Mouse (Mus musculus): ENCODE measurements around the gene Ankrd17. TPM values are rescaled to one million over a fixed set of nuclear protein-coding genes. Genes with fewer than 3 reads are reported as not detected.
"Not testable (repeated sequence)": the region's sequence is repeated elsewhere in the genome, so short reads cannot be mapped to it uniquely, and the experiment has no call there.

The Ankrd17 gene
- polyA plus RNA-seq, 1 experiment from 2014 or later = 87.9 TPM

DNA sequence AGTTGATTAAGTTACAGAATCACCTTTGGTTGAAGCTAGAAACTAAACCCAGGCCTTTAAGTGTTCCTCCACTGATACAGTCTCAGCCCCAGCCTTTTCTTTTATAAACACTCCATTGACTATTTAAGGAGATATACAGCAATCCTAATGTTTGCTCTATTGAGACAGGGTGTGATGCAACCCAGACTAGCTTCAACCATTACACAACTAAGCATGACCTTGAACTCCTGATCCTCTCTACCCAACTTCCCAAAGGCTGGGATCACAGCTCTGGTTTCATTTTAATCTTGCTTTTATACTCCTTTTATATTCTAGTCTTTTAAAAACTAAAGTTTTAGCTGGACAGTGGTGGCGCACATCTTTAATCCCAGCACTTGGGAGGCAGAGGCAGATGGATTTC is 88.9 kb downstream of the Ankrd17 start:
- Histone ChIP-seq H3K36me3 (ENCODE audit: inconsistent target) (peaks cover 20% of the 10 kb centered on the region), H3K4me3 (ENCODE audit: inconsistent target) (no peak overlapping the region), H3K79me2 (ENCODE audit: inconsistent target) (peaks cover 17% of the 10 kb centered on the region; the same call in 1 of the 2 replicates), H3K27ac (no peak overlapping the region)
- WGBS (ENCODE audit: missing documents) = 86% methylated on average over 1 of the region's 1 CpGs

DNA sequence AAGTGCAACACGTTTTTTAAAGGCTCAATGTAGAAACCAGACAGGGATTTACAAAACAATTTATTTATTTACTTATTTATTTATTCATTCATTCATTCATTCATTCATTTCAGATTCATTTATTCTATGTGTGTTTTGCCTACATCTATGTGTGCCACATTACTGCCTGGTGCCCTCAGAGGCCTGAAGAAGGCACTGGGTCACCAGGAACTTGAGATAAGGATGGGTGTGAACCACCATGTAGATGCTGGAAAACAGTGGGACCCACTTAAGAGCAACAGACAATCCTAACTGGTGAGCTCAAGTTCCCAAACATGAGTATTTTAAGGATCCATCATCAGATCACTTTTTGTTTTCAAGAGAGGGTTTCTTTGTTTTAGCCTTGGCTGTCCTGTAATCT is 91.6 kb downstream of the Ankrd17 start:
- no peak overlapping the region for H3K27ac ChIP-seq
- peaks cover 24% of the 10 kb centered on the region for H3K36me3 ChIP-seq (ENCODE audit: inconsistent target)
- H3K79me2 ChIP-seq (ENCODE audit: inconsistent target) = no peaks in the 10 kb centered on the region
- 87% methylated on average over 1 of the region's 1 CpGs for WGBS (ENCODE audit: missing documents)
- H3K4me3 ChIP-seq (ENCODE audit: inconsistent target) = no peak overlapping the region

DNA sequence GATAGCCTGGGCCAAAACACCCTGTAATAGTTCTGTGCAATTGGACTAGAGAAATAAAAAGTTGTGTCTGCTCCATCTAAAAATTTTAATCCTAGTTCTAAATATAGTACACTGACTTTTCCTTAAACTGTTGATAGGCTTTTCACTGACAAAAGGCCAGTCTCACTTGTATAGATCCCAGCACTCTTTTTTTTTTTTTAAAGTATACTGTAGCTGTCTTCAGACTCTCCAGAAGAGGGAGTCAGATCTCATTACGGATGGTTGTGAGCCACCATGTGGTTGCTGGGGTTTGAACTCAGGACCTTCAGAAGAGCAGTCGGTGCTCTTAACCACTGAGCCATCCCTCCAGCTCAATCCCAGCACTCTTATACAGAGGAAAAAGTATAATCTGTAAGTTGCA is 104.1 kb downstream of the Ankrd17 start:
- not testable (repeated sequence) for H3K27ac ChIP-seq; H3K4me3 ChIP-seq (ENCODE audit: inconsistent target); H3K79me2 ChIP-seq (ENCODE audit: inconsistent target)
- peaks cover 85% of the 10 kb centered on the region for H3K36me3 ChIP-seq (ENCODE audit: inconsistent target)
- 81% methylated on average over 2 of the region's 2 CpGs for WGBS (ENCODE audit: missing documents)

DNA sequence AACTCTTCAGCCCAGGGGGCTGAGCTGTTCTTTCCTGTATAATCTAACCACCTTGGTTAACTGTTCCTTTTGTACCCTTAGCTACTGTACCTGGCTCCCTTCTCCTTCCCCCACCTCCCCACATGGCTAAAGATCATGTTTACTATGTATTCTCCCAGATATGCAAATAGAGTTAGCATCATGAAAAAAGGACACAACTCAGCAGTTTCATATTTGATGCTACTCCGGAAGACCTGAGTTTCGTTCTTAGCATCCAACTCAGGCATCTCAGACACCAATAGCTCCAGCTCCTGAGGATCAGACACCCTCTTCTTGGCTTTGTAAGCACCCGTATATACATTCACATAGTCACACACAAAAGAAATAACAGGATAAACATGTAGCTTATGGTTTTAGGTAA is 109.4 kb downstream of the Ankrd17 start:
- WGBS (ENCODE audit: missing documents) = 92% methylated on average over 3 of the region's 3 CpGs
- no peak overlapping the region for H3K4me3 ChIP-seq (ENCODE audit: inconsistent target)
- no peaks in the 10 kb centered on the region for H3K79me2 ChIP-seq (ENCODE audit: inconsistent target)
- H3K27ac ChIP-seq = no peak overlapping the region
- peaks cover 96% of the 10 kb centered on the region for H3K36me3 ChIP-seq (ENCODE audit: inconsistent target)

DNA sequence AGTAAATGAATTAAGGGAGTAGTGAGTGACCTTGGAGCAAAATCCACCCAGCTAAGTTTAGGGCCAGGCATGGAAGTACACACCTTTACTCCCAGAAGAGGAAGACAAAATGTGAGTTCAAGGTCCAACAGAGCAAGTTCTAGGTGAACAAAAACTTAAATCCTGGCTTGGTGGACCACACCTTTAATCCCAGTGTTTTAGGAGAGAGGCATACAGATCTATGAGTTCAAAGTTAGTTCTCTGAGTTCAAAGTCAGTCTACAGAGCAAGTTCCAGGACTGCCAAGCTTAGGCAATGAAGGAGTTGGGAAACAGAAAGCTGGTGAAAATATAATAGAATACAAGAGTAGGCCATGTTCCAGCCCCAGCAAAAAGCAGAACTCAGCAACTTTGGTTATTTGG is 118.9 kb downstream of the Ankrd17 start:
- H3K27ac ChIP-seq = no peak overlapping the region
- peaks cover 75% of the 10 kb centered on the region for H3K36me3 ChIP-seq (ENCODE audit: inconsistent target)
- H3K4me3 ChIP-seq (ENCODE audit: inconsistent target) = no peak overlapping the region
- peaks cover 16% of the 10 kb centered on the region; the same call in 1 of the 2 replicates for H3K79me2 ChIP-seq (ENCODE audit: inconsistent target)

DNA sequence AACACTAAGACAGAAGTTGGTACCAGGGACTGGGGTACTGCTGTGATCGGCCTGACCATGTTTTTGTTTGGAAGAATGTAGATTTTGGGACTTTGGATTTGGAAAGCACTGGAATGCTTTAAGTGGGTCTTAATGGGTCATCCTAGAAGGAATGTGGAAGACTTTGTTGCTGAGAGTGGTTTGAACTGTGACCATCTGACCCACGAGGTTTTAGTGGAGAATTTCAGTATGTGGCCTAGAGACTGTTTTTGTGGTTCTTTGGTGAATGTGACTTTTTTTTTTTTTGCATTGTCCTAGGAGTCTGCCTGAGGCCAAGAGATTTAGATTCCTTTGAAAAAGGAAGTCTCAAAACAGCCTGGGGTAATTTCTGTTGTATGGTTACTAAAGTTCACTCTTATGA is 119.4 kb downstream of the Ankrd17 start:
- H3K27ac ChIP-seq = no peak overlapping the region
- WGBS (ENCODE audit: missing documents) = 85% methylated on average over 2 of the region's 2 CpGs
- no peak overlapping the region for H3K4me3 ChIP-seq (ENCODE audit: inconsistent target)
- H3K36me3 ChIP-seq (ENCODE audit: inconsistent target) = peaks cover 73% of the 10 kb centered on the region
- H3K79me2 ChIP-seq (ENCODE audit: inconsistent target) = peaks cover 21% of the 10 kb centered on the region; the same call in 1 of the 2 replicates

DNA sequence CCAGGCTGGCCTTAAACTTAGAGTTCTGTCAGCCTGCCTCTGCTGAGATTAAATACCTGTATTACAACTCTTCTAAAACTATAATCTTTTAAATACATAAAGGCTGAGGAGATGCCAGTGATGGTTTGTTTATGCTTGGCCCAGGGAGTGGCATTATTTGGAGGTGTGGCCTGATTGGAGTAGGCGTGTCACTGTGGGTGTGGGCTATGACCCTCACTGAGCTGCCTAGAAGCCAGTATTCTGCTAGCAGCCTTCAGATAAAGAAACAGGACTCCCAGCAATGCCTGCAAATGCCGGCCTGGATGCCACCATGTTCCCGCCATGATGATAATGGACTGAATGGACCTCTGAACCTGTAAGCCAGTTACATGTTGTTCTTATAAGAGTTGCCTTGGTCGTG is 119.8 kb downstream of the Ankrd17 start:
- Histone ChIP-seq H3K36me3 (ENCODE audit: inconsistent target) (peaks cover 73% of the 10 kb centered on the region), H3K27ac (no peak overlapping the region), H3K79me2 (ENCODE audit: inconsistent target) (peaks cover 25% of the 10 kb centered on the region; the same call in 1 of the 2 replicates), H3K4me3 (ENCODE audit: inconsistent target) (no peak overlapping the region)
- WGBS (ENCODE audit: missing documents) = 94% methylated on average over 3 of the region's 4 CpGs

DNA sequence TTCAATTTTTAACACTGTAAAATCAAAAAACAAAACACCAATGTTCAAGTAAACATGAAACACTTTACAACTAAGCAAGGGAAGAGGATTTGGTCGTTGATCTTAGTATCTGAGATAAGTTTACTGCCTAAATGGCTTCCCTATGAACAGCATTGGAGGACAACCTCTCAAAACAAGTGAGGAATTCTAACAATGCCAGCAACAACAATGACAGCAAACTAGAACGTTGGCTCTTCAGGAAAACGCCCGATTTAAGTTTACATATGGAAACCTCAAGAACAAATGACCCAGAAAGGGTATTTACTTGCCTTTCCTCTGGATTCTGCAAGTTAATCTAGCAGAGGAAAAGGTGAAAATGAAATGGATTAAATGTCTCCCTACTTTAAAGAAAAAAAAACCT is 121.0 kb downstream of the Ankrd17 start:
- WGBS (ENCODE audit: missing documents) = 83% methylated on average over 4 of the region's 4 CpGs
- peaks cover 36% of the 10 kb centered on the region; the same call in 1 of the 2 replicates for H3K79me2 ChIP-seq (ENCODE audit: inconsistent target)
- H3K36me3 ChIP-seq (ENCODE audit: inconsistent target) = peaks cover 66% of the 10 kb centered on the region
- H3K27ac ChIP-seq = no peak overlapping the region
- H3K4me3 ChIP-seq (ENCODE audit: inconsistent target) = no peak overlapping the region

DNA sequence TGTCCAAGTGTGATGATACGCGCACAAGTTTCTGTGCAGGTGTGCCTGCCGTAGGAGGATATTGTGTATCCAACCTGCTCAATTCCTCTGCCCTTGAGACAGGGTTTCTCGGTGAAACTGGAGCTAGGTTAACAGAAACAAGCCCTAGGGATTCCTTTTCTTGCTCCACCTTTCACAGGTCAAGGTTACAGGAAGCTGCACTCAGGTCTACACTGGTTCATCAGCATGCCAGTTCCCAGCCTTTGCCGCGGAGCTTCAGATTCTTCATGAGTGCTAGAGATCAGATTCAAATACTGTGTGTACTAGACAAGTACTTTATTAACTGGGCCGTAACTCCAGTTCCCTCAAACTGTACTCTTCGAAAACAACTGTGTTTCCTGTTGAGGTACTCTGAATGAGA is 131.2 kb downstream of the Ankrd17 start:
- Histone ChIP-seq H3K27ac (no peak overlapping the region), H3K36me3 (ENCODE audit: inconsistent target) (peaks cover 91% of the 10 kb centered on the region), H3K79me2 (ENCODE audit: inconsistent target) (peaks cover 12% of the 10 kb centered on the region; the same call in 1 of the 2 replicates), H3K4me3 (ENCODE audit: inconsistent target) (no peak overlapping the region)
- 97% methylated on average over 7 of the region's 8 CpGs for WGBS (ENCODE audit: missing documents)

DNA sequence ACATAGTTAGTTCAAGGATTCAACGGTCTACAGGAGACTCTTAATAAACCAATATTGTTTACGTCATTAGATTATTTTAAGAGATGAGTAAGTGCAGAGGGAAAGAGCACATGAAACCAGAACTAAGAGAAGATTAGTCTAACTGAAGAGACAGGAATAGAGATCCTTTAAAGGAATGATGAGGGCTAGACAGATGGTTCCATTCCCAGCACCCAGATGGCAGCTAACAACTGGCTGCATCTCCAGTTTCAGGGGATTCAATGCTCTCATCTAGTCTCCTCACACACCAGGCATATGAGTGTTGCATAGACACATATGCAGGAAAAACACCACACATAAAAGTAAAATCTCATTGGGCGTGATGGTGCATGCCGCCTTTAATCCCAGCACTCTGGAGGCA is 133.1 kb downstream of the Ankrd17 start:
- Histone ChIP-seq H3K27ac (no peak overlapping the region), H3K4me3 (ENCODE audit: inconsistent target) (no peak overlapping the region), H3K79me2 (ENCODE audit: inconsistent target) (0 out of 2 replicates have a peak, but pooled peaks cover 6% of the 10 kb centered on the region), H3K36me3 (ENCODE audit: inconsistent target) (peaks cover 93% of the 10 kb centered on the region)
- 94% methylated on average over 2 of the region's 4 CpGs for WGBS (ENCODE audit: missing documents)

DNA sequence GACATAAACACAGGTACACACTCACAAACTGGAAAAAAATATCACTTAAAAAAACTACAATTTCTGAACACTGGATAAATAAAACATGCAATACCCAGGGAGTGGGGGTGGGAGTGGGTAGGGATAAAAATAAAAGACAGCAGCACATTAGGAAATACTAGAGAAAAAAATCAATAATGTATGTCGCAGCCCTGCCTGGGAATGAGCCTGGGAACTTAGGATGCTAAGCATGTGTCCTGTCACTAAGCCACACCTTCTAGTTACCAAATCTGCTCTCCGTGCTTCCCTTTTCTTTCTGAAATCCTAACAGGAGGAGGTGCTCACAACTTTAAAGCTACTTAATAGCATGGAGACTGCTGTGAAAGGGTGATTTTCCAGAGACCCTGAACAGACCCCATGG is 136.6 kb downstream of the Ankrd17 start:
- no peak overlapping the region for H3K27ac ChIP-seq
- no peaks in the 10 kb centered on the region for H3K79me2 ChIP-seq (ENCODE audit: inconsistent target)
- H3K4me3 ChIP-seq (ENCODE audit: inconsistent target) = no peak overlapping the region
- WGBS (ENCODE audit: missing documents) = 93% methylated on average over 2 of the region's 2 CpGs
- H3K36me3 ChIP-seq (ENCODE audit: inconsistent target) = peaks cover 77% of the 10 kb centered on the region

DNA sequence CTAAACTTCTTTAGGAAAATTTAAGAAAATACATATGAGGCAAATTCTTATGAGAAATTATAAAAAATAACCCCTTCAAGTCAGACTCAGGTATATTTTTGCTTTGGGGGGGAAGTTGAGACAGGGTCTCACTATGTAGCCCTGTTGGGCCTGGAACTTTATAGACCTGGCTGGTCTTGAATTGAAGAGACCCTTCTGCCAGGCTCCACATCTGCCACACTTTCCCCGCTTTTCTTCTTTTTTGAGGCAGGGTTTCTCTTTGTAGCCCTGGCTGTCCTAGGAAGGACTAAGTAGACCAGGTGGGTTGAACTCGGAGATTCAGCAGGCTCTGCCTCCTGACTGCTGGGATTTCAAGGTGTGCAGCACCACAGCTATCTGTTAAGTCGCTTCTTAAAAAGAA is 139.7 kb downstream of the Ankrd17 start:
- peaks cover 17% of the 10 kb centered on the region for H3K79me2 ChIP-seq (ENCODE audit: inconsistent target)
- 95% methylated on average over 3 of the region's 3 CpGs for WGBS (ENCODE audit: missing documents)
- H3K4me3 ChIP-seq (ENCODE audit: inconsistent target) = no peak overlapping the region
- no peak overlapping the region for H3K27ac ChIP-seq
- peaks cover 48% of the 10 kb centered on the region for H3K36me3 ChIP-seq (ENCODE audit: inconsistent target)

DNA sequence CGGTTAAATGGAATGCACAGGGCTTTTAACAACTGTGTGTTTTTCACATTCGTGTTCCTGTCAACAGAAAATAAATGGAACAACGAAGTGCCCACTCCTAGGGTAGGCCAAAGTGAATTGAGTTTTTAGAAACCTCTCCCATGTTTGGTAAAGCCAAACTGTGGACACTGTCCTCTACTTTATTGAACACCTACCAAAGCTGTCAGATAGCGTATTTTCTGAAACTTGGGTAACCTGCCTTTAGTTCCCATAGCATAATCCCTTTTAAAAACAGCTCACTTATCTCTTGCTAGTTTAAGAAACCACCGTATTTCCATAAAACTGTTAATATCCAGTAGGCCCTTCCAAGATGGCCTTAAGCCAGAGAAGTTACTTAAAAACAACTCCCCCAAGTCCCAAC is 141.6 kb downstream of the Ankrd17 start:
- peak overlapping the region; percentile 36 for H3K4me3 ChIP-seq (ENCODE audit: inconsistent target)
- peaks cover 31% of the 10 kb centered on the region for H3K36me3 ChIP-seq (ENCODE audit: inconsistent target)
- 92% methylated on average over 5 of the region's 5 CpGs for WGBS (ENCODE audit: missing documents)
- peak overlapping the region; percentile 71 for H3K27ac ChIP-seq
- H3K79me2 ChIP-seq (ENCODE audit: inconsistent target) = peaks cover 18% of the 10 kb centered on the region

DNA sequence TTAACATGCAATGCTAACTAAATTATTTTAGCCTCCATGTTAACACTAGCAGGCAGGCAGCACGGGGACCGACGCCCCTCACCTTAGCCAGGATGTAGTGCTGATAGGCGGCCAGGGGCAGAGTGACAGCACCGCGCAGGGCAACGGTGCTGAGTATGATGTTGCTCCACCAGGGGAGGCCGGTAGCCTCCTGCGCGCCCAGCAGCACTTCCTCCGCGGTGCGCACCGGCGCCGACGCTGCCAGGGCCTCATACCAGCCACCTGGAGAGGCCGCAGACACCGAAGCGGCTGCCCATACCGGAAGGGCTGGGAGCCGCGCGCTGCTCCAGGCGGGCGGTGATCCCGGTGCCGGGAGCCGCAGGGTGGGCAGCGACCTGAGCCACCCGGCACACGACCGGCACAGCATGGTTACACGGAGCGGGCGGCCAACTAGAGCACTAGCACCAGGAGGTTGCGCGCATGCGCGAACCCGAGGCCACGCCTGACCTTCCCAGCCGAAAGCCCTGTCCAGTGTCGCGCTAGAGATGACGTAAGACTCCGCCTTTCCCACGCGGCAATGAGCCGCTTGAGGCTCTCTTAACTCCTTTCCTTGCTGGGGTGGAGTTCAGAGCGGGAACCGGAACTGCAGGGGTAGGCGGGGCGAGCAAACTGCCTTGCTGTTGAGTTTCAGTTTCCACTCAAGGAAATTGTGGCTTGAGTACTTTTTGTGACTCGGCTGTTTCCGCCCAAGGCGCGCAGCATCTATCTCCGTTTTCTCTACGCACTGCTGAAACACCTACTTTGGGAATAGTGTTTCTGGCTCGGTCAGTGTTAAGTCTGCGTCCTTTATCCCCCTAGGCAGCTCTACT is 142.6 kb downstream of the Ankrd17 start, which contains the start of gene Cox18:
TSS of gene Cox18 (minus strand) at position 468 of the 848 bp plus-strand sequence.
- Histone ChIP-seq H3K4me3 (ENCODE audit: inconsistent target) (peak within 1 kb of the TSS; percentile 70), H3K27ac (peak within 1 kb of the TSS; percentile 71), H3K79me2 (ENCODE audit: inconsistent target) (peaks cover 18% of the 10 kb centered on the region), H3K36me3 (ENCODE audit: inconsistent target) (peaks cover 28% of the 10 kb centered on the region)
- under 1% methylated on average over 62 of the region's 62 CpGs for WGBS (ENCODE audit: missing documents)

DNA sequence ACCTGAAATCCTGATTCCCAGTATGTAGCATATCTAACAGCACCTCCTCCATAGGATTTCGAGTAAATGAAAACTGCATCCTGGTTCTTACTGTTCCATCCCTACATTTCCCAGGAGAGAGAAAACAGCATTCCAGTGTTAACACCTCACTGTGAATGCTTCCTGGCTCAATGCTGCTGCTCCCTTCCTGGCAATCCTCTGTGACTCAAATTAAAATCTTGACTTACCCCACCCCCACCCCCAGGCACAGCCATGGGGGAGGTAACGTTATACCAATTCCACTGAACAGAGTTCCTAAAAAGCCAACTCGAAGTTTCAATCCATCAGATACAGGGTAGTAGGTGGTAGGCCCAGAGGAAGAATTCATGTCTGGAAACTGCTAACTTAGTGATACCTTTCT is 143.4 kb downstream of the Ankrd17 start:
- peaks cover 29% of the 10 kb centered on the region for H3K36me3 ChIP-seq (ENCODE audit: inconsistent target)
- H3K79me2 ChIP-seq (ENCODE audit: inconsistent target) = peaks cover 18% of the 10 kb centered on the region
- 26% methylated on average over 3 of the region's 3 CpGs for WGBS (ENCODE audit: missing documents)
- H3K27ac ChIP-seq = peak overlapping the region; percentile 7; the same call in 1 of the 2 replicates
- peak overlapping the region; percentile 70 for H3K4me3 ChIP-seq (ENCODE audit: inconsistent target)

Data from macrophage (primary cell).